Mouse (Mus musculus) cerebellum, adult 8-10 months (tissue): Measurements from ENCODE around the gene Fam107b.

Experiments
- DNase-seq: peaks from one replicate; pipeline ENCODE4 v3.0.0; 2022

Fam107b gene

DNA sequence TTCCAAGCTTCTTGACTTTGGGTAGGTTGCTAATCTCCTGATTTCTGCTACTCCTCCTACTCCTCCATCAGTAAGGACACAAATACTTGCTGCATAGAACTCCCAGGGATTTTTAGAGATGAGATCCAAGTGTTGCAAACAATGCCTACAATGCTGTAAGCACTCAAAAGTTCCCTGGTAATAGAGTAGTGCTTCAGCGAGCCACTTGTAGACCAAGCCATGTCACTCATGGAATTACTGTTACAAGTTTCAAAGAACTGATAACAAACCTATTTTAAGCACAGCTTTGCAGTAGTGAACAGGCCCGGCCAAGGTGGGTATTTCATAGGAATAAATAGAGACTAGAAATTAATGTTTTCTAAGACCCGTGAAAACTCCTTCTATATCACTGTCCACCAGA lies 174.8 kb downstream of the Fam107b start:
- DNase-seq = no peak

DNA sequence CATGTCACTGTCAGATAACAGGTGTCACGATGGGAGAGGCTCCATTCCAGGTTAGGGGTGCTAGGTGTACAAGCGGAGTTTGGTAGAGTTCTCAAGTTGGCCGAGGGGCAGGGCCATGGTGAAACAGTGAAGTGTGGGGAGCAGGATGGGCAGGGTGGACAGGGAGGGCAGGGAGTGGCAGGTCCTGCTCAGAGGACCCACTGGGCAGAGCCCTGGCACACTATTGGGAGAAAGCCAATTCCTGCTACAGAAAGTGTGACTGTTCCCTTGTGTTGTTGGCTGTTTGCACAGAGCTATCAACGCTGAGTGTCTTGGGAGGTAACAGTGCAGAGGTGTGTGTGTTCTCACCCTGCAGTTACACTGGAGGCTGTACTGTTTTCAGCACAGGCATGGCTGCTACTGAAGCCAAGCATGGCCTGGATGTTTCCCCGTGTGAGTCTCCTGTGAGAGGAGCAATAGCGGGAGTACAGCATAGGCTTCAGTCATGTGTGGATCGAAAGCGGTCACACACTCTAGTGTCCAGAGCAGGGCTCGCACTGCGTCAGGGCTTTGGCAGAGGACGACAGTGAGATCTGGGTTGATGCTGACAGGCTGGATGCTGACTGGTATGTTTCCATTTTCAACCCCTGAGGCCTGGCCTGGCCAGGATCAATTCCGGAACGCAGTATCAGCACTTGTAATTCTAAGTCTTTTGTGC lies 175.8 kb downstream of the Fam107b start:
- peak; percentile 47 for DNase-seq

DNA sequence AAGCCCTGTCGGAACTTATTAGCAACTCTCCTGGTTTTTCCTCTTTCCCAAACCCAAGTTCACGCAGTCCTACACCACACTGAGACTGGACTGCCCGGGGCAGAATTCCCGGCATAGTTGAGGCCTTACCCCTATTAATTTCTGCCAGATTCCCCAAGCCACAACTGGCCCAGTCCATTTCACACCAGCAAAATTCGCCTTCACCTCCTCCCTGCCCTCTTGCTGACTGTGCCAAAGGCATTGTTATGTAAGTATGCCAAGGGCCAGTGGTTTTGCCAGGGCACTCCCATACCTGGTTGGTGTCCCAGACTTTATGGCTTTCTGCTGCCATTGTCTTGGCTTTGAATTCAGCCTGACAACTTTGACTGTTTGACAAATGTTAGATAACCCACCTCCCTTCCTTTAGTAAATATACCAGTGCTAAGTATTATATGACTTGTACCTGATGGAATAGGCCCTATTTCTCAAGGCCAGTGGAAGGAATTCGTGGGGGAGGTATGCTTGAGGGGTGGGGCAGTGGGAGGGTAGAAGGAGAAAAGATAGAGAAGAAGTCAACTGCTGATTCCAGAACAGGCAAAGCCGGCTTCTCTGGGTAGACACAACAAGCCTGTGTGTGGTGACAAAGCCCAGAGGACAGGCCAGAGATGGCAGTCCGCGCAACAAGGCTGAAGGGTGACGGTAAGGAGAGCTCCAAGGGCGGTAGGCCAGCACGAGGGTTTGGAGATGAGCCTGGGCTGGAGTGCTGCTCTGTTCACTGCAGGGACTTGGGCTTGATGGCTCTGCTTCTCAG lies 178.6 kb downstream of the Fam107b start:
- DNase-seq = no peak

DNA sequence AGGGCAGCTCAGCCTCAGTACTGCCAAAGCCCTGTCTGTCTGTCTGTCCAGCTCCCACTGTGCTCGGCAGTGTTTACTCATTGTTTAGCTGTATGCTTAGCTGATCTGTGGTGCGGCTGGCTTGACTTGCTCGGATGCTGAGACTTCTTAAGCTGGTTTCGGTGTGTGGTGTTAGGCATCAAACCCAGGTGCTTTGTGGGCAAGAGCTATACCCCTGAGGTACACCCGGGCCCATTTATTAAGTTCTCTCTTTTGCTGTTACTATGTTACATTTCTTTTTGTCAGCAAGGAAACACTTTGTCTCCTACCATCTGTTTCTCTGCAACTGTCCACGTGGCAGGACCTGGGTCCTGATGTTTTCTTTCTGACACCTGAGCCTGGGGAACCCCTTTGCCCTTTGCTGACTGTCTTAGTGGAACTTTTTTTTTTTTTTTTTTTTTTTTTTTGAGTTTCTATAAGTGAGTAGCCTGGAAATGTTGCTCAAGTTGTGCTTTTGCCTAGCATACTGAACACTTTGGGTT lies 179.3 kb downstream of the Fam107b start:
- no peak for DNase-seq

DNA sequence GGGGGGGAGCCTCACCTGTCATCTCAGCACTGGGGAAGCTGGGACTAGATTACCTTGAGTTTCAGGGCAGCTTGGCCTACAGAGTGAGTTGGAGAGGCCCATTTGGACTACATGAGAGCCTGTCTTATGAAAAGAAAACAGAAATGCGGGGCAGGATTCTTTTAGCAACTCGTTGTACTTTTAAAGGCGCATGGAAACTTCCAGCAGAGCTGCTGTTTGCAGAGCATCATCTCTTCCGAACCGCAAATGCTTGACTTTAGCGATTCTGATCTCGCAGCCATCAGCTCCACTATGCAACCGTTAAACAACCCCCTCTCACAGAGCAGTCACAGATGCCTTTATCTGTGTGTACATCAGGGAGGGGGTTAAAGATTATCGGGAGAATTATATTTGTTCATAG lies 179.8 kb downstream of the Fam107b start:
- no peak for DNase-seq

DNA sequence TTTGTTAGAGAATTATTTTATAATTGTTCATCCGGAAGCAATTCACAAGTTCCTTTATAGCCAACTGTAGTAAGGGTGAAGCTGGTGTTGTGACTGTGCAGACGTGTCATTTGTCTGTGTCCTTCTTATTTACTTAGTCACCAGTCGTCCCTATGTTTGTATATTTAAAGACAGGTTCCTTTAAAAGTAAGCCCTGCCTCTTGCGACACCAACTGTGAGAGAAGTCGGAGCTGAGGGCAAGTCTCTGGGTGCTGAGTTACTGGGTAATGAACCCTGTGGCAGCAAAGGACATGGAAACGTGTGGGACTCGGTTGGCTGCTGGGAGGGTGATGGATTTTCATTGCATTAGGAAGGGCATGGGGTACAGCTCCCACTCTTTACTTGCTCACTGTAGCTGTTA lies 182.1 kb downstream of the Fam107b start:
- no peak for DNase-seq

DNA sequence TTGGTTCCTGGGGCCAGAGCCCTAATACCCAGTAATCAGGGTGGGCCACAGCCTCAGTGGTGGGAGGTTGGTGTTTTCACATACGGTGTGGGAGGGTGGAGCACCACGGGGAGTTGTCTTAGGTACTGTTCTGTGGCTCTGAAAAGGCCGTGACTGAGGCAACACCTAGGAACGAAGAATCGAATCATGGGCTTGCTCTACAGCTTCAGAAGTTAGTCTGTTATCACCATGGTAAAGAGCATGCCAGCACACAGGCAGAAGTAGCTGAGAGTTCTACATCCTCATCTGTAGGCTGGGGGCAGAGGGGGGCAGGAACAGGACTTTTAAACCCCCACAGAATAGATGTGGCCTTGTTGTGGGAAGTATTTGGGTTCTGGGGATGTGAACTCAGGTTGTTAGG lies 182.6 kb downstream of the Fam107b start:
- no peak for DNase-seq

DNA sequence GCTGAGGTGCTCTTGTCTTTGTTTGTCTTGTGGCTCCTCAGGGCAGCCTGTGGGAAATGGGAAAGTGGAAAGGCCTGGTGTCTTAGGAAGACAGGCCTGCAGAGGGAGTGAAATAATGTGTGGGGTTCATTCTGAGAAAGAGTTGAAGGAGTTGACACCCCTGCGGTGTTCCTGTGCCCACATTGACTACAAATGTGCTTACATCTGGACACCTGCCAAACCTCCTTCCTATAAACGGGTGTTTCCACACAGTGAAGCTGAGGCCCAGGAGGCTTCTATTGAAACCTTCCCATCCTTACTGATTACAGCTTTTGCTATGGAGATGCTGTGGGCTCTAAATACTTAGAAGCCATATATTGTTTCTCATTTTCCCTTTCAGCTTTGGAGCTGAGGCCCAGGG lies 183.5 kb downstream of the Fam107b start:
- DNase-seq = no peak

DNA sequence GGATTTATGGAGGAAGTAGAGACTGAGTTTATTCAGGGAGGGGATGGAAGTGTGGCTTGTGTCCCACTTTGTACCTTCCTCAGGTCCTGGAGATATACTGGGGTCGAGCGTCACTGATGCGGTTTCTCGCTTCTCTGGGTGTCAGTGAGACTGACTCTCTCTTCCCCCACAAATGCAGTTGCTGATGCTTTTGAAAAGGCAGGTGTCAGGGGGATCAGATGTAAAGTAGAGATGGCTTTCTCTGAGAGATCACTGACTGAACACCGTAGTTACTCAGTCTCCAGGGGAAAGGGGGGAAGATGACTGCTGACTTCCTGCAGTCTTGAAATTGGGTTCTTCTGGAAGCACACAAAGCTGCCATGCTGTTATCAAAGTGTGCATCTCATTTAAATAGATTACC lies 185.6 kb downstream of the Fam107b start:
- no peak for DNase-seq

DNA sequence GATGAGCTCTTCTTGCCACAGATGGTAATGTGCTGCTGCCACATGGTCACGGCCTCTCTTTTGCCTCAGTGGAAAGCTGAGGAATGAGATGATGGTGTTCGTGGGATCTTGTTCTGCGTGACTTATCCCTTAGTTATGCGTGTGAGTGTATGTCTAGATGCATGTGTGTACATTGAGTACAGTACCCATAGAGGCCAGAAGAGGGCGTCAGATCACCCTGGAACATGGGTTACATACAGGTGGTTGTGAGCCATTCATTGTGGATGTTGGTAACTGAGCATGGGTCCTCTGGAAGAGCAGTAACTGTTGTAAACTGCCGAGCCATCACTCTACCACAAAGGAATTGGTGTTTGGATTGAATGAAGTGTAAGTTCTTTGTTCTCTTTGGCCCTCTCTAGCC lies 188.1 kb downstream of the Fam107b start:
- DNase-seq = no peak

DNA sequence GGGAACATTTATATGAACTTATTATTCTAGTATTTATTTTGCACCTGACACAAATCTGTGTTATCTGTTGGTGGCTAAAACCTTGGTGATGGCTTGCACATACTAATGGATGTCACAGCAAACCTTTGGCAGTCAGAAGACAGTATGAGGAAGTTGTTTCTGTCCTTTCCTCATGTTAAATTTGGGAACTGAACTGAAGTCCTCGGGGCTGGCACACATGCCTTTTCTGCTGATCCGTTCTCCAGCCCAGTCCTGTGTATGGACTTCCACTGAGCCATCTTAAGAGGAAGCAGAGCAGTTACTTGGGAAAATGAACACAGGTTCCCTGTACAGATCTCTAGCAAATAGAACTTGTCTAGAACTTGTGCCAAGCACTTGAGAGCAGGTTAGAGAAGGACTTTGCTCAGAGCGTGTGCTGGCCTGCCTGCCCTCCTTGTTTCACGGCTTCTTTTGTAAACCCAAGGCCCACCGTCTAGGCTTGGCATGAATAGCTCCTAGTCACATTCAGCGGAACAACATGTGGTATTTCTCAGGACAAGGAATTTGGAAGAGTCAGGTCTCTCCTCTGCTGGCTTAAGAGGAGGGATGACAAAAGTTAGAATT lies 190.0 kb downstream of the Fam107b start:
- no peak for DNase-seq

DNA sequence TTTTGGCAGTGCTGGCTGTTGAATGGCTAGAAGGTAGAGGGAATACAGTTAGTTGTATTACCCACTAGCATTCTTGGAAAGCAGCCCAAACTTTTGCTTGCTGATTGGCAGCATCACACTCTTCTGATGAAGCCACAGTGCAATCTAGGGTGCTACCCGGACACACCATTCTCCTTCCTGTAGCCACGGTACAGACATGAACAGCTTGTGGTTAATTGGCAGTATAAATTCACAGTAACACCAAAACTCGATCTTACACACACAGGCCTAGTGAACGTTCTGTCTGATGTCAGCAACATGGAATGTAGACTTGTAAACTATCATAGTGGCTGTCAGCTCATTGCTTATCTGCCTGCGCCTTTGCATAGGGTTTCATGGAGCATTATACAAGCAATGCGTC lies 193.8 kb downstream of the Fam107b start:
- no peak for DNase-seq

DNA sequence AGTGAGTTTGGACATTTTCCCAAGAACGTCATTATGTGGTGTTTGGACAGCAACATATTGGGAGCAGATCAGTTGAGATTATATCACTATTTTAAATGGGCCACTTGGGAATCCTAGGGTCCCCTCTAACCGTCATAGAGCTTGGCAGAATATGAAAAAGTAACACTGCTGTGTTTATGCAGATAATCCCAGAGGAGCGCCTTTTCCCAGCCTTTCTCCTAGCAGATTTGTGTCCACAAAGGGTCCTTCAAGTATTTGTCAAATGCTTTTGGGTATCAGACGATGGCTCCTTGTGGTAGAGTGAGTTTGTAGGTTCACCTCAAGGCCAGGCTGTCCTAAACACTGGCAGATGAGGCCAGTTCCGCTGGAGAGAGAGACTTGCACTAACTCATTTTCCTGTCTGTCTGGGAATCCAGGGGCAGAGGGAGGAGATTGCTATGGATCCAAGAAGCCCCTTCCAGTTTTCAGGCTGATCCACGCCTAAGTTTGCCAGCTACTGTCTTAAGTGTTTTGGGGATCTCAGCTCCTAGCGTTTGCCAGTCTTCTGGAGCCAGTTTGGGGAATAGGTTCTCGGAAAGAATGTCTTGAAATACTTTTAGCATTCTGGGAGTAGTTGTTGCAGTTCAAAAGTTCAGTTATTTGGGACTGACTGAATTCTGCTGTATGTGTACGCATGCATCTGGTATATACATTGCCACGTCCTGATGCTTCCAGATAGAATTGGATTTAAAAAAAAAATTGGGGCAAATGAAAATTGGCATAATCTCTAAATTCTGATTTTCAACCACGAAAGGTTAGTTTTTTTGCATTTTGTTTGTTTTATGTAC lies 195.9 kb downstream of the Fam107b start:
- no peak for DNase-seq

DNA sequence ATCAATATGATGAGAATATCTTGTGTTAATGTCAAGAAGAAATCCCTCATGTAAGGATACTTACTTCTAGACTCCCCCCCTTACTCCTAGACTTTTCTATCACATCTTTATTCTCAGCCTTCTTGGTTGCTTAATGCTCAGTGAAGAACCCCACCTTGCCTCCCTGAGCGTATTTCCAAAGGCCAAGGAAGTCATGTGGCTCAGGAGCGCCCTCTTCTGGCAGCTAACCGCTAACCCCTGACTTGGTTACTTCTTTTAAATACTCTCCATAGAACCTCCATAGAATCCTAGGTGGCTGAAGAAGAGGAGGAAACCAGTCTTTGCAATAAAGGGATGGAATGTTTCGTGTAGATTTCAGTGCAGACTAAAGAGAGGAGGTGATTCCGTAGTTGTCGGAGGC lies 199.0 kb downstream of the Fam107b start:
- peak; percentile 78 for DNase-seq

DNA sequence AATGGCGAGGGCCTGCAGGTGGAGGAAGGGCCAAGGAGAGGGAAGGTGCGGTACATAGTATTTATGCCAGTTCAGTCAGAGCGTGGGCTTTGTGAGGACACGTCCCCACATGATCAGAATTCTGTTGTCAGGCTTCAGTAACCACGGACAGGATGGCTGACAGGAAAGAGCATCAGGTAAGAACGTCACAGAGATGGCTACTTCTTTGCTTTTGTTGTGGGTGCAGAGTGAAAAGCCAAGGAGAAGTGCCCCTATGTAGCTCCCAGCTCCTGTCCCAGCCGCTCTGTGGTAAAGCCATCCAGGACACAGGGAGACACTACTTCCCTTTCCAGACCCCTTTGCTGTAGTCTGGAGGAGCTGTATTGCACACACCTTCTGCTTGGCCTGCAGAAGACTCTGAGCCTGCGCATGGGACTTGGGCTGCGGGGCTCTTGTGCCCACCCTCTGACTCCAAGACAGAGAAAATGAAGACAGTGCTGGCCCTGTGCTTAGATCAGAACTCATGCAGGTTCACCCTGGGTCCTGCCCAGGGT lies 199.6 kb downstream of the Fam107b start:
- no peak for DNase-seq

DNA sequence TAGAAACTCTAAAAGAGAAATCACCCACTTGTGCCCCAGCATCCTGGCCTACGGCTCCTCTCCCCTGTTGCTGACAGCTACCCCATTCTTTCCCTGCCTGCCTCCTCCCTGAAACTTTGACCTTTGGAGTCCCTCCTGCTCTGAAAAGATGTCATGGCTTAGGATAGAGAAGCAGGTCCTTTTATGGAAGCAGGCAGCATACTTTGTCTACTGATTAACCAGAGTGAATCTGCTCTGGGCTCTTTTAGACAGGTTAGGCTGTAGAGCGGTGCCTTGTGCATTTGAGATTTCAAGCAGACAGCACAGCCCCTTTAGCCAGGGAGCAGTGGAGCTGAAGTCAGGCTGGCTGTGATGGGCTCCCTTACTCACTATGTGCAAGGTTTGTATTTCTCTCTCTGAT lies 200.1 kb downstream of the Fam107b start:
- no peak for DNase-seq

DNA sequence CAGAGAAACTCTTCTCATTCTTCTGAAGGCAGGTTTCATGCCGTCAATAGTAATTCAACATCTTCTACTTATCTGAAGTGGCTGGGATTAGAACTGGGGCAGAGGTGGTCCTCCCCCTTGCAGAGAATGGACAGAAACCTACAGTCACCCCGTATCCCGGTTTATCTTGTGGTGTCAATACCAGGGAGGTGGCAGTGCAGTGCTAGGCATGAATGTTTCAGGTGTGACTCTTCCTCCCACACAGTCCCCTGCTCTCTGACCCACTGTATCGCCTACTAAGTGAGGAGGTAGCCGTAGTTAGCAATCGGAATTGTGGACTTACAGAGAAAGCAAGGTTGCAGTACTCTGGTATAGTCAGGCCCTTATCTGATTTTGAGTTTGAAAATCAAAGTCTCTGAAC lies 201.2 kb downstream of the Fam107b start:
- DNase-seq = no peak

DNA sequence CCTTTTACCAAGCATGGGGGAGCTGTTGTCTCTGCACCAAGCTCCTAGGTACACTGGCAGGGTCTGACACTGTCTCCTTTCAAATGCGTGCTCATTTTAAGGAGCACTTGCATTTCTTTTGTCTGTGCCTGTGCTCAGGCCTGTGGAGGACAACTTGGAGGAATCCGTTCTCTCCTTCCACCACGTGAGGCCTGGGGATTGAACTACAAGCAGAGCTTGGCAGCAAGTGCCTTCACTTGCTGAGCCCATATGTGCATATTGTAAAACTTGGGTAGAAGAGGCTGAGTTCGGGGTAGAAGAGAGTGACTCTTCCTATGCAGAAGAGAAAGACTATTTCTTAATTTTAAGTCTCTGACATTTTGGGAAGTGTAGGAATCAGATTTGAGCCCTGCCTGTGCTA lies 202.8 kb downstream of the Fam107b start:
- DNase-seq = no peak

DNA sequence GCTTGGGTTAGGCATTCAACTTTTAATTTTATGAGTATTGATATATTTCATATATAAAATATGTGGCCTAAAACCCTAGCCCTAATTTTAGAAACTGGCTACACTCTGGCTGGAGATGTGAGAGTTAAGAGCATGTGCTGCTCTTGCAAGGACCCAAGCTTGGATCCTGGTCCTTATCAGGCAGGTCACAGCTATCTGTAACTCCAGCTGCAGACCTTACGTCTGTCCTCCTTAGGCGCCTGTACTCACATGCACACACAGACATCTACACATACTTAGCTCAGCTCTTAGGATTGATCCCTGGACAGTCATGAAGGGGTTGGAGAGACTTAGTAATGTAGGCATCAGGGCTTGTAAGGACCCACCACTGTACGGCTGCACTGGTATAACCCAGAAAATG lies 205.3 kb downstream of the Fam107b start:
- DNase-seq = no peak

DNA sequence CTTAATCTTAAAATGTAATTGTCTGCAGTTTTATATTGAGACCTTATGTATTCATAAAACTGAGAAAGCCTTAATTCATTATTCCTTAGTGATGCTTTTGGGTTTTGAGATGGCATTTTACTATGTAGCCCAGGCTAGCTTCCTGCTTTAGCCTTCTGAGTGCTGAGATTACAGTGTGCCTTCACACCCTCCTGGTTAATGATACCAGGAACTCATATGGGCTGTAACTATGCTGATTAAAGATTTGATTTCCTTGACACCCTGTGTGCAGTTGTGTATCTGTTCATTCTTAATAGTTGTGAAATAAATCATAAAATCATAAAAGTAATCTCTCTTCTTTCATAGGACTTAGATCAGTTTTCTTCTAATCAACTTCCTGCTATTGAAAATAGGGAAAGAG lies 205.8 kb downstream of the Fam107b start:
- no peak for DNase-seq

DNA sequence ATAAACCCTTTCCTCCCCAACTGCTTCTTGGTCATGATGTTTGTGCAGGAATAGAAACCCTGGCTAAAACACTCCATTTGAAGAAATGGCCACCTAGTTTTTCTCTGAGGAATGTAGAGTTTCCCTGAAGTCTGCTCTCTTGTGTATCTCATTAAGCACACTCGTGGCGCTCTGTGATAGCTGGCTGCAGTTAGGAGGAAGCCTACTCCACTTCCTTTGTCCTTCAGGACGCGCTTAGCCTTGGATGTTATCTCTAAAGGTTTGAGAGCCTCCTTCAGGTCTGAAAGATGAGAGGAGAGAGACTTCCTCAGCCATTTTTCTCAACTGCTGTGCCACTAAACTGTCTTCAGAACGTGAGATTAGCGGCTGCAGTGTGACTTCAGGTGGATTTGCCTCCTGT lies 207.4 kb downstream of the Fam107b start:
- no peak for DNase-seq

DNA sequence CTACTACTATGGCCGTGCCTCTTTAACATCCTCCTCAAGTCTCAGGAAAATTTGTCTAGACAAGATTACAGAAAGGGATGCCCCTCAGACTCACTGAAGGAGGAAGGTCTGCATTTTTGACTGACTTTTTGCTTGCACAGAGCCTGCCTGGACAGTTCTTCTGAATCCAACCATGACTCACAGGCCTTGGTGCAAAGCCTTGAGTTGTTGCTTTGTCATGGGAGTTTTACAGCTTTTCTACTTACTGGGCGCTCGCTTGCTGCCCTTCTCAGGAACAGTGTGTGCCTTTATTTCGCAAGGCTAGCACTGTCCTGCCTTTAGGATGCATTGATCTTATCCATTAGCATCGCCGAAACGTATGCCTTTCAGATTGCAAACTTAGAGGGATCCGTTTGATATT lies 215.3 kb downstream of the Fam107b start:
- no peak for DNase-seq
